Mouse (Mus musculus): ENCODE results near the gene Fbrs. TPM values are rescaled to one million over a fixed set of nuclear protein-coding genes. Genes with fewer than 3 reads are reported as not detected.
"Not testable (repeated sequence)": the region's sequence is repeated elsewhere in the genome, so short reads cannot be mapped to it uniquely, and the experiment has no call there.

The Fbrs gene
- polyA plus RNA-seq, 1 experiment from 2014 or later, result 8.7 TPM

- H3K4me2 ChIP-seq (replicated peaks; ENCODE audit: low read depth), result no peak overlapping the region
- H3K4me3 ChIP-seq (ENCODE audit: low read depth, low read length), result no peak overlapping the region
- H3K4me1 ChIP-seq (replicated peaks; ENCODE audit: control insufficient read depth, insufficient read depth), result no peaks in the 10 kb centered on the region
- ATAC-seq (ENCODE audit: low FRiP score, low TSS enrichment) (no peak), DNase-seq (ENCODE audit: low spot score) (no peak)
- 92% methylated on average over 7 of the region's 7 CpGs for WGBS
- H3K27me3 ChIP-seq (ENCODE audit: control insufficient read depth, insufficient read depth, low read length), result no peaks in the 10 kb centered on the region
- H3K27ac ChIP-seq (replicated peaks), result no peak overlapping the region
- no peak overlapping the region for H3K9ac ChIP-seq (ENCODE audit: low read length)
- H3K36me3 ChIP-seq (ENCODE audit: control insufficient read depth, insufficient read depth, low read length), result peaks cover 42% of the 10 kb centered on the region
- TF ChIP-seq CTCF (IDR thresholded peaks at IDR 0.05; ENCODE audit: low read depth) (no peak), EP300 (optimal IDR thresholded peaks at IDR 0.05) (no peak)
- no peaks in the 10 kb centered on the region for H3K9me3 ChIP-seq (ENCODE audit: control insufficient read depth, low read length)
These were observed 11.0 kb downstream of the Fbrs start for GRCm38 (mm10) chr7:127489982-127490381.

- no peak for ATAC-seq (ENCODE audit: low FRiP score, low TSS enrichment)
- Histone ChIP-seq H3K36me3 (ENCODE audit: control insufficient read depth, insufficient read depth, low read length) (peaks cover 31% of the 10 kb centered on the region), H3K4me2 (replicated peaks; ENCODE audit: low read depth) (no peak overlapping the region), H3K27me3 (ENCODE audit: control insufficient read depth, insufficient read depth, low read length) (no peaks in the 10 kb centered on the region), H3K4me1 (replicated peaks; ENCODE audit: control insufficient read depth, insufficient read depth) (no peaks in the 10 kb centered on the region), H3K4me3 (ENCODE audit: low read depth, low read length) (no peak overlapping the region), H3K9me3 (ENCODE audit: control insufficient read depth, low read length) (no peaks in the 10 kb centered on the region), H3K27ac (replicated peaks) (no peak overlapping the region), H3K9ac (ENCODE audit: low read length) (no peak overlapping the region)
- DNase-seq (ENCODE audit: low spot score), result no peak
- no peak for TF ChIP-seq CTCF (IDR thresholded peaks at IDR 0.05; ENCODE audit: low read depth)
- no peak for TF ChIP-seq EP300 (optimal IDR thresholded peaks at IDR 0.05)
- 74% methylated on average over 3 of the region's 3 CpGs for WGBS
These were observed 12.8 kb downstream of the Fbrs start for GRCm38 (mm10) chr7:127491846-127492245.

DNA sequence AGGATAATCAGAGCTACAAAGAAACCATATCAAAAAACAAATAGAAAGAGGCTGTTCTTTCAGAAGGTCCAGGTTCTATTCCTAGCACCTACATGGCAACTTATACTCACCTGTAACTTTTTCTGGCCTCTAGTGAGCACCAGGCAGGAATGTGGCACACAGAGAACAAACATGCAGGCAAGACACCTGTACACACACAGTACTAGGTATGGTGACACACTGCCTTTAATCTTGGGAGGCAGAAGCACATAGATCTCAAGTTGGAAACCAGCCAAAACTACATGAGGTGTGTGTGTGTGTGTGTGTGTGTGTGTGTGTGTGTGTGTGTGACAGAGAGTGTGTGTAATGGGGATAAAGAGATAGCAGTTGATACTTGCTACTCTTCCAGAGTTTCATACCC, 15.6 kb downstream of the Fbrs start:
- H3K27me3 ChIP-seq (ENCODE audit: control insufficient read depth, insufficient read depth, low read length), result no peaks in the 10 kb centered on the region
- H3K9me3 ChIP-seq (ENCODE audit: control insufficient read depth, low read length), result no peaks in the 10 kb centered on the region
- H3K27ac ChIP-seq (replicated peaks), result no peak overlapping the region
- H3K9ac ChIP-seq (ENCODE audit: low read length), result no peak overlapping the region
- no peak overlapping the region for H3K4me2 ChIP-seq (replicated peaks; ENCODE audit: low read depth)
- peaks cover 14% of the 10 kb centered on the region for H3K36me3 ChIP-seq (ENCODE audit: control insufficient read depth, insufficient read depth, low read length)
- H3K4me3 ChIP-seq (ENCODE audit: low read depth, low read length), result no peak overlapping the region
- no peaks in the 10 kb centered on the region for H3K4me1 ChIP-seq (replicated peaks; ENCODE audit: control insufficient read depth, insufficient read depth)
- DNase-seq (ENCODE audit: low spot score) (no peak), ATAC-seq (ENCODE audit: low FRiP score, low TSS enrichment) (peak; percentile 40; the same call in 1 of the 2 replicates)
- TF ChIP-seq EP300 (optimal IDR thresholded peaks at IDR 0.05) (no peak), CTCF (IDR thresholded peaks at IDR 0.05; ENCODE audit: low read depth) (no peak)

- Histone ChIP-seq H3K27me3 (ENCODE audit: control insufficient read depth, insufficient read depth, low read length) (no peaks in the 10 kb centered on the region), H3K9ac (ENCODE audit: low read length) (no peak overlapping the region), H3K27ac (replicated peaks) (no peak overlapping the region), H3K4me3 (ENCODE audit: low read depth, low read length) (no peak overlapping the region), H3K36me3 (ENCODE audit: control insufficient read depth, insufficient read depth, low read length) (no peaks in the 10 kb centered on the region), H3K9me3 (ENCODE audit: control insufficient read depth, low read length) (no peaks in the 10 kb centered on the region), H3K4me1 (replicated peaks; ENCODE audit: control insufficient read depth, insufficient read depth) (no peaks in the 10 kb centered on the region), H3K4me2 (replicated peaks; ENCODE audit: low read depth) (no peak overlapping the region)
- DNase-seq (ENCODE audit: low spot score) (no peak), ATAC-seq (ENCODE audit: low FRiP score, low TSS enrichment) (no peak)
- 63% methylated on average over 2 of the region's 2 CpGs for WGBS
- TF ChIP-seq CTCF (IDR thresholded peaks at IDR 0.05; ENCODE audit: low read depth) (no peak), EP300 (optimal IDR thresholded peaks at IDR 0.05) (no peak)
These were observed 18.4 kb downstream of the Fbrs start for GRCm38 (mm10) chr7:127497382-127497781.

- H3K4me1 ChIP-seq (replicated peaks; ENCODE audit: control insufficient read depth, insufficient read depth), result no peaks in the 10 kb centered on the region
- no peak overlapping the region for H3K4me2 ChIP-seq (replicated peaks; ENCODE audit: low read depth)
- no peaks in the 10 kb centered on the region for H3K36me3 ChIP-seq (ENCODE audit: control insufficient read depth, insufficient read depth, low read length)
- no peaks in the 10 kb centered on the region for H3K9me3 ChIP-seq (ENCODE audit: control insufficient read depth, low read length)
- H3K27me3 ChIP-seq (ENCODE audit: control insufficient read depth, insufficient read depth, low read length), result no peaks in the 10 kb centered on the region
- WGBS, result 49% methylated on average over 3 of the region's 3 CpGs
- DNase-seq (ENCODE audit: low spot score), result peak; percentile 41
- TF ChIP-seq EP300 (optimal IDR thresholded peaks at IDR 0.05) (no peak), CTCF (IDR thresholded peaks at IDR 0.05; ENCODE audit: low read depth) (peak; percentile 73)
- no peak overlapping the region for H3K27ac ChIP-seq (replicated peaks)
- no peak overlapping the region for H3K4me3 ChIP-seq (ENCODE audit: low read depth, low read length)
- H3K9ac ChIP-seq (ENCODE audit: low read length), result no peak overlapping the region
- no peak for ATAC-seq (ENCODE audit: low FRiP score, low TSS enrichment)
These were observed 19.4 kb downstream of the Fbrs start for GRCm38 (mm10) chr7:127498407-127498806.

DNA sequence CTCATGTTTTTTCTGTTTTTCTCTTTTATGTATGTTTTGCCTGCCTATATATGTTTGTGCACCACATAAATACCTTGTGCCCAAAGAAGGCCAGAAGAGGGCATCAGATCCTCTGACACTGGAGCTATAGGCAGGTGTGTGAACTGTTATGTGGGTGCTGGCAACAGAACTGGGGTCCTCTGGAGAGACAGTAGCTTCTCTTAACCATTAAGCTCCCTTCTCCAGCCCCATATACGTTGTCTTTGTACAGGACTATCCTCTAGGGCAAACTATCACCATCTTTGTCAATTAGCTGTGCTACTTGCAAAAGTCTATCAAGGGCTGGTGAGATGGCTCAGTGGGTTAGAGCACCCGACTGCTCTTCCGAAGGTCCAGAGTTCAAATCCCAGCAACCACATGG, 29.3 kb downstream of the Fbrs start:
- Histone ChIP-seq H3K9me3 (ENCODE audit: control insufficient read depth, low read length) (no peaks in the 10 kb centered on the region), H3K9ac (ENCODE audit: low read length) (no peak overlapping the region), H3K4me3 (ENCODE audit: low read depth, low read length) (no peak overlapping the region), H3K4me2 (replicated peaks; ENCODE audit: low read depth) (no peak overlapping the region), H3K27ac (replicated peaks) (no peak overlapping the region), H3K4me1 (replicated peaks; ENCODE audit: control insufficient read depth, insufficient read depth) (no peaks in the 10 kb centered on the region), H3K27me3 (ENCODE audit: control insufficient read depth, insufficient read depth, low read length) (no peaks in the 10 kb centered on the region), H3K36me3 (ENCODE audit: control insufficient read depth, insufficient read depth, low read length) (no peaks in the 10 kb centered on the region)
- DNase-seq (ENCODE audit: low spot score) (no peak), ATAC-seq (ENCODE audit: low FRiP score, low TSS enrichment) (no peak)
- TF ChIP-seq CTCF (IDR thresholded peaks at IDR 0.05; ENCODE audit: low read depth) (no peak), EP300 (optimal IDR thresholded peaks at IDR 0.05) (no peak)
- WGBS, result 95% methylated on average over 3 of the region's 3 CpGs

- DNase-seq (ENCODE audit: low spot score), result not testable (repeated sequence)
These were observed 30.8 kb downstream of the Fbrs start for GRCm38 (mm10) chr7:127509830-127510229.

More at GRCm38 (mm10) chr7:127509830-127510229, 30.8 kb downstream of the Fbrs start:
- not testable (repeated sequence) for H3K36me3 ChIP-seq (ENCODE audit: control insufficient read depth, insufficient read depth, low read length); H3K9ac ChIP-seq (ENCODE audit: low read length); ATAC-seq (ENCODE audit: low FRiP score, low TSS enrichment); H3K4me1 ChIP-seq (replicated peaks; ENCODE audit: control insufficient read depth, insufficient read depth); H3K9me3 ChIP-seq (ENCODE audit: control insufficient read depth, low read length); H3K4me2 ChIP-seq (replicated peaks; ENCODE audit: low read depth); H3K4me3 ChIP-seq (ENCODE audit: low read depth, low read length); H3K27ac ChIP-seq (replicated peaks); H3K27me3 ChIP-seq (ENCODE audit: control insufficient read depth, insufficient read depth, low read length)
- WGBS, result 79% methylated on average over 3 of the region's 4 CpGs

Measured in stomach, postnatal 0 days (tissue).